Mouse (Mus musculus): Measurements from ENCODE around the gene Dgat2. TPM values are rescaled to one million over a fixed set of nuclear protein-coding genes. Genes with fewer than 3 reads are reported as not detected.

Gene Dgat2
- polyA plus RNA-seq, 1 experiment from 2014 or later, result 43.4 TPM

DNA sequence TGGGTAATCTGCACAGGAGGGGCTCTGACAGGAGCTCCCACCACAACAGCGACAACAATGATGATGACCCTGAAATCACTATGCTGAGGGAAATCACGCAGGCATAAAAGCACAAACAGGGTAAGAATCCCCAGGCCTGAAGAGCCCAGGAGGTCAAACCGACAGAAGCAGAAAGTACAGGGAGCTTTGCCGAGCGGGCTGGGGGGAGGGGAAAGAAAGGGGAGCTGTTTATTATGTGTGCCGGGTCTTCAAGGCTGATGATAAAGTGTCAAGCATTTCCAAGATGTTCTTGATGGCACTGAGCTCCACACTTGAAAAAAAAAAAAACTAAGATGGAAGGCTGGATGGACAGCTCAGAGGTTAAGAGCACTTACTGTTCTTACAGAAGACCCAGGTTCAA, 45.7 kb downstream of the Dgat2 start:
- Histone ChIP-seq H3K4me1 (ENCODE audit: insufficient read depth, low read length) (peaks cover 27% of the 10 kb centered on the region), H3K36me3 (ENCODE audit: insufficient read depth, low read length) (peaks cover 3% of the 10 kb centered on the region; the same call in 1 of the 2 replicates), H3K9ac (replicated peaks; ENCODE audit: low read length) (no peak overlapping the region), H3K4me3 (ENCODE audit: low read length) (no peak overlapping the region), H3K27me3 (ENCODE audit: insufficient read depth, low read length) (no peaks in the 10 kb centered on the region), H3K27ac (ENCODE audit: low read length) (no peak overlapping the region), H3K4me2 (replicated peaks; ENCODE audit: low read depth, low read length) (no peak overlapping the region), H3K9me3 (ENCODE audit: low read length) (0 out of 2 replicates have a peak, but pooled peaks cover 3% of the 10 kb centered on the region)
- ATAC-seq (ENCODE audit: low FRiP score, low TSS enrichment), result no peak
- 48% methylated on average over 6 of the region's 6 CpGs for WGBS

DNA sequence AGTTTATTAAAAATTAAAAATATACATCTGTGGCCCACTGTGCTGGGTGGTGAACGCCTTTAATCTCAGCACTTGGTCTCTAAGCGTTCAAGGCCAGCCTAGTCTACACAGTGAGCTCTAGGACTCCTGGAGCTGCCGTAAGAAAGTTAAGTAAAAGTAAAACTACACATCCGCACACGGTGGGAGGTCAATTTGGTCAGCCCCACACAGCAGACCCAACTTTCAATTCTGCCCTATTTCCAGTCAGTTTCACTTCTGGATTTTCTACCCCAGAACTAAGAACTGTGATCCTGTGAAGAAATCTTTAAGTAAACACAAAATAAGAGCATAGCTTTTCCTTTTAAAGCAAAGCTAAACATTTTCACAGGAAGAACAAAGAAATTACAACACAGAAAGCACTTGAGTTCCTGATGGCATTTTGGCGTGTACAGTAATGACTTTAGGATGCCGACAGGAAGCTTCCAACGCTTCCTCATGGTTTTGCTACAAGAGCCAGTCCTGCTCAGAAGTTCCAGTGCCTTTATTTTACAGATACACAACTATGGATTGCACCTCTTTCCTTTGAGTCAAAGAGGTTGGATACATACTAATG, 48.6 kb downstream of the Dgat2 start:
- Histone ChIP-seq H3K36me3 (ENCODE audit: insufficient read depth, low read length) (peaks cover 3% of the 10 kb centered on the region; the same call in 1 of the 2 replicates), H3K9ac (replicated peaks; ENCODE audit: low read length) (no peak overlapping the region), H3K4me3 (ENCODE audit: low read length) (no peak overlapping the region), H3K27ac (ENCODE audit: low read length) (peak overlapping the region; percentile 58), H3K9me3 (ENCODE audit: low read length) (0 out of 2 replicates have a peak, but pooled peaks cover 3% of the 10 kb centered on the region), H3K4me1 (ENCODE audit: insufficient read depth, low read length) (peaks cover 23% of the 10 kb centered on the region), H3K4me2 (replicated peaks; ENCODE audit: low read depth, low read length) (no peak overlapping the region), H3K27me3 (ENCODE audit: insufficient read depth, low read length) (no peaks in the 10 kb centered on the region)
- ATAC-seq (ENCODE audit: low FRiP score, low TSS enrichment), result no peak
- WGBS, result 84% methylated on average over 8 of the region's 8 CpGs

DNA sequence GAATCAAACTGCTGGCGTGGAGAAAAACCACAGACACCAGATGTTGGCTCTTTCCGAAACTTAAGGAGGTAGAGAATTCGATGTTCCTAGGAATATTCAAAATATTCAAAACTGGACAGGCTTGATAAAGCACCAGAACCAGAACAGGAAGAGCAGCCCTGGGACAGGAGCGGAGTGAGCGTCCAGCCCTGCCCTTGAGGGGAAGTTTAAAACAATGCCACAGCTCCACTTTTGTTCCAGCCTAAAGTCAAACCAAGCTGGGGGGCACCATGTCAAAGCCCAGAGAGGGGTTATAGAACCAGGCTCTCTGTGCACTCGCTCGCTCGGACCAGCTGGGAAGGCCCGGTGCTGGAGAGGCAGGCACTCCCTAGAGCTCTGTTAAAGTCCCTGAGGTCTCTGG, 49.9 kb downstream of the Dgat2 start:
- 74% methylated on average over 9 of the region's 9 CpGs for WGBS
- 0 out of 2 replicates have a peak, but pooled peaks cover 3% of the 10 kb centered on the region for H3K9me3 ChIP-seq (ENCODE audit: low read length)
- ATAC-seq (ENCODE audit: low FRiP score, low TSS enrichment), result no peak
- peaks cover 36% of the 10 kb centered on the region for H3K4me1 ChIP-seq (ENCODE audit: insufficient read depth, low read length)
- no peak overlapping the region for H3K4me3 ChIP-seq (ENCODE audit: low read length)
- H3K27me3 ChIP-seq (ENCODE audit: insufficient read depth, low read length), result no peaks in the 10 kb centered on the region
- no peak overlapping the region for H3K9ac ChIP-seq (replicated peaks; ENCODE audit: low read length)
- peaks cover 3% of the 10 kb centered on the region; the same call in 1 of the 2 replicates for H3K36me3 ChIP-seq (ENCODE audit: insufficient read depth, low read length)
- peak overlapping the region; percentile 63 for H3K27ac ChIP-seq (ENCODE audit: low read length)
- H3K4me2 ChIP-seq (replicated peaks; ENCODE audit: low read depth, low read length), result peak overlapping the region; percentile 24; the same call in 1 of the 2 replicates

DNA sequence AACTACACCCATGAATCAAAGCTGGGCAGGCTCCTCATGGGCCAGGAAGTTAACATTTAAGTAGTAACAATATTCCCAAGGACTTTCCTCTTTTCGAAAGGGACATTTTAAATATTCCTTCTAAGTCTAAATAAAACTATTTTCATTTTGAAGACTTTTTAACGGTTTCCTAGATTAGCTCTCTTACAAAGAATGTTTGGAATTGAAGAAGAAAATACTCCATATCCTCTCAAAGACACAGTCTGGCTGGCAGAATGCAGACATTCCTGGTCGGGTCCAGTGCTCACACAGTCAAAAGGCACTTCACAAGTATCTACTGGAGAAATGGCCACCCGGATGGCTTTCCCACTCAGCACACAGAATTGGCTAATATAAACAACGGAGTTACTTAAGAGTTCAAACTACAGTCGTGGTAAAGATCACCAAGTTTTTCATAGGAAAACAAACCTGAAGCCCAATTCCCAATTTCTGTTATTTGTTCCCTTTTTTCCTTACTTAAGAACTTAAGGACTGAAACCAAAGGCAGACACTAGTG, 50.6 kb downstream of the Dgat2 start:
- Histone ChIP-seq H3K27me3 (ENCODE audit: insufficient read depth, low read length) (no peaks in the 10 kb centered on the region), H3K36me3 (ENCODE audit: insufficient read depth, low read length) (peaks cover 3% of the 10 kb centered on the region; the same call in 1 of the 2 replicates), H3K4me2 (replicated peaks; ENCODE audit: low read depth, low read length) (no peak overlapping the region; the same call in 1 of the 2 replicates), H3K27ac (ENCODE audit: low read length) (peak overlapping the region; percentile 63), H3K4me3 (ENCODE audit: low read length) (no peak overlapping the region), H3K9me3 (ENCODE audit: low read length) (0 out of 2 replicates have a peak, but pooled peaks cover 3% of the 10 kb centered on the region), H3K9ac (replicated peaks; ENCODE audit: low read length) (no peak overlapping the region), H3K4me1 (ENCODE audit: insufficient read depth, low read length) (peaks cover 40% of the 10 kb centered on the region)
- WGBS, result 38% methylated on average over 6 of the region's 6 CpGs
- ATAC-seq (ENCODE audit: low FRiP score, low TSS enrichment), result no peak

DNA sequence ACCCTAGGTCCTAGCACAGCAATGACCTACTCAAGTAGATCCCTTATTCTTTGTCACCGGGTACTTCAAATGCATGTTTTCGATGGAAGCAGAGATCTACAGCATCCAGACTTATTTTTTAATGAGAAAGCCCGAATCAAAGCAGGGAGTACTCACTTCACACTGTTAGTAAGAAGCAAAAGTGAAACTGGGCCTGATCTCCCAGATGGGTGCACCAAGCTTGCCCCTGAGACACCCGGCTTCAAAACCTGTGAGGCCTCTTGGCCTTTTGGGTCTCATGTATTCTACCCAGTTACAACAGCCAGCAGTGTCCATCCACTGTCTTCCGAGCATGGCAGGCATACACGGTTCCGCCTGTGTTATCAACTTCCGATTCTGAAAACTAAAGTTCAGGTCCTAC, 53.6 kb downstream of the Dgat2 start:
- H3K27ac ChIP-seq (ENCODE audit: low read length), result no peak overlapping the region
- WGBS, result 88% methylated on average over 8 of the region's 8 CpGs

DNA sequence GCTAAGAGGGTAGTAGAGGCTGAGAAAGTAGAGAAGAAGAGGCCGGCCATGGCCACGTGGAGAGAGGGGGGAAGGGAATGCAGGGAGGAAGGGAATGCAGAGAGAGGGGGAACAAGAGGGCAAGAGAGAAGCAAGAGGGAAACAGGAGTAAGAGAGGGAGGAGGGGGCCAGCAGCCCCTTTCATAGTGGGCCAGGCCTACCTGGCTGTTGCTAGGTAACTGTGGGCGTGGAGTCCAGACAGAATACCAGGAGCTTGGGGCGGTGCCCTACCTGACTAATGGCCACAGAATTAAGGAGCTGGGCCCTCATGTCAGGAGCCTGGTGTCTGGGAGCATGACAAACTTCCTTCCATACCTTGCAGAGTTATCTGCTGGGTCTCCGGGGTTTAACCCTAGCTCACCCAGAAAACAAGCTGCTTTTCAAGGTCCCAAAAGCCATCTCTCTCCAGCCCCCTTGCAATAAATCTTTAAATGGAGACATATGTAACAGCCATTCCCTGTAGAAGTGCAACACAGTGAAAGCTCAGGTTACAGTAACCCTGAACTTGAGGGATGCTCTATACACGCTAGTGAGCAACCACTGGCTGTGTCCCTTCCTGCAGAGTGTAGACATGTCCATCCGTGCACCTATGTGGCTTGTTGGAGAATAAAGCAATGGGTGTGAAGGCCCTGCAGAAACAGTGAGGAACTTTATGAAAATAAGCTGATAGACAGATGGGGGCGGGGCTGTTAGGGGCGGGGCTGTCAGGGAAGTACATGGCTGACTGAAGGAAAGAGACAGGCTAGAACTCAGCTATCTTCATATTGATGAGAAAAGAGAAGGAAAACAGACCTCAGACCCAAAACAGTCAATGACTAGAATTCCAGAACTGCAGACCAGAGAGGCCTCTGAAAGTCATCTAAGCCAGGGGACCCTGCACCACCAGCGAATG, 54.2 kb downstream of the Dgat2 start:
- peaks cover 39% of the 10 kb centered on the region for H3K4me1 ChIP-seq (ENCODE audit: insufficient read depth, low read length)
- H3K27me3 ChIP-seq (ENCODE audit: insufficient read depth, low read length), result no peaks in the 10 kb centered on the region
- H3K9ac ChIP-seq (replicated peaks; ENCODE audit: low read length), result 0 out of 2 replicates have a peak overlapping the region, but pooled peaks have one; percentile 52
- no peaks in the 10 kb centered on the region for H3K36me3 ChIP-seq (ENCODE audit: insufficient read depth, low read length)
- peak overlapping the region; percentile 4; the same call in 1 of the 2 replicates for H3K4me2 ChIP-seq (replicated peaks; ENCODE audit: low read depth, low read length)
- WGBS, result 25% methylated on average over 10 of the region's 10 CpGs
- H3K9me3 ChIP-seq (ENCODE audit: low read length), result no peaks in the 10 kb centered on the region
- H3K27ac ChIP-seq (ENCODE audit: low read length), result peak overlapping the region; percentile 76
- ATAC-seq (ENCODE audit: low FRiP score, low TSS enrichment), result peak; percentile 80
- no peak overlapping the region for H3K4me3 ChIP-seq (ENCODE audit: low read length)

More for the DNA sequence above, 53.6 kb downstream of the Dgat2 start:
- H3K9me3 ChIP-seq (ENCODE audit: low read length), result no peaks in the 10 kb centered on the region
- H3K4me1 ChIP-seq (ENCODE audit: insufficient read depth, low read length), result peaks cover 39% of the 10 kb centered on the region
- H3K4me2 ChIP-seq (replicated peaks; ENCODE audit: low read depth, low read length), result no peak overlapping the region
- H3K36me3 ChIP-seq (ENCODE audit: insufficient read depth, low read length), result no peaks in the 10 kb centered on the region
- H3K4me3 ChIP-seq (ENCODE audit: low read length), result no peak overlapping the region
- H3K27me3 ChIP-seq (ENCODE audit: insufficient read depth, low read length), result no peaks in the 10 kb centered on the region
- ATAC-seq (ENCODE audit: low FRiP score, low TSS enrichment), result no peak
- no peak overlapping the region for H3K9ac ChIP-seq (replicated peaks; ENCODE audit: low read length)

DNA sequence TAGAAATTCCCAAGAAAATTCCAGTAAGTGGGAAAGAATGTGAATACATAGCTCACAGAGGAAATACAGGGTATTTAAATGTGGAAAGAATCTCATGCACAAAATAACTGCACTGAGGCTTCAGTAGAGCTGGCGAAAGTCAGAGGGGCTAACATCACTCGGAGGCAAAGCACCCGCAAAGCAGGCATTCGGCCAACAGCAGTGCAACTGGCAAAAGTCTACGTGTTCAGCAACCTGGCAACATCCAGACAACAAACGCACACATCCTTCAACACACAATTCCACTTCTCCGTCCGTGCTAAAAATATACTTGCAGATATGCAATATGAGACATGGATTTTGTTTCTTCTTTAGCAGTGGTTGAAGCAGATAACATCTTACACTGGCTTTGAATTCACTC, 56.5 kb downstream of the Dgat2 start:
- Histone ChIP-seq H3K4me3 (ENCODE audit: low read length) (no peak overlapping the region), H3K36me3 (ENCODE audit: insufficient read depth, low read length) (no peaks in the 10 kb centered on the region), H3K27me3 (ENCODE audit: insufficient read depth, low read length) (no peaks in the 10 kb centered on the region), H3K27ac (ENCODE audit: low read length) (no peak overlapping the region), H3K4me1 (ENCODE audit: insufficient read depth, low read length) (peaks cover 34% of the 10 kb centered on the region), H3K4me2 (replicated peaks; ENCODE audit: low read depth, low read length) (no peak overlapping the region), H3K9ac (replicated peaks; ENCODE audit: low read length) (no peak overlapping the region), H3K9me3 (ENCODE audit: low read length) (no peaks in the 10 kb centered on the region)
- WGBS, result 82% methylated on average over 8 of the region's 8 CpGs
- ATAC-seq (ENCODE audit: low FRiP score, low TSS enrichment), result no peak

DNA sequence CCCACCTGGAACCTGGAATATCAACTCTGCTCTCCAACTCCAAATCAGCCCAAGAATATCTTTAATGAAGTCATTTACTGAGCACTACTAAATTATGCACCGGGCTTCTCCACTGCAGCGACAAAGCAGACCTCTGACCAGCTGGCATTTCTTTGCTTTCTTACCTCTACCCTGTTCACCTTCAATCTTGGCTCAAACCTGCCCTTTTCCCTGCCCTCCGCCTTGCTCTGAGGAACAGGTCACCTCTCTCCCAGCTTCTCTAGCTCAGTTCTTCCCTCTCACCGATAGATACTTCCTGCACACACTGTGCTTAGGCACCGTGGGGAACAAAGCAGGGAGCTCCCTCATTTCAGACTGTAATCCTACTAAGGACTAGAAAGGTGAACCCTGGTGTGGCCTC, 59.9 kb downstream of the Dgat2 start:
- peaks cover 12% of the 10 kb centered on the region for H3K4me1 ChIP-seq (ENCODE audit: insufficient read depth, low read length)

DNA sequence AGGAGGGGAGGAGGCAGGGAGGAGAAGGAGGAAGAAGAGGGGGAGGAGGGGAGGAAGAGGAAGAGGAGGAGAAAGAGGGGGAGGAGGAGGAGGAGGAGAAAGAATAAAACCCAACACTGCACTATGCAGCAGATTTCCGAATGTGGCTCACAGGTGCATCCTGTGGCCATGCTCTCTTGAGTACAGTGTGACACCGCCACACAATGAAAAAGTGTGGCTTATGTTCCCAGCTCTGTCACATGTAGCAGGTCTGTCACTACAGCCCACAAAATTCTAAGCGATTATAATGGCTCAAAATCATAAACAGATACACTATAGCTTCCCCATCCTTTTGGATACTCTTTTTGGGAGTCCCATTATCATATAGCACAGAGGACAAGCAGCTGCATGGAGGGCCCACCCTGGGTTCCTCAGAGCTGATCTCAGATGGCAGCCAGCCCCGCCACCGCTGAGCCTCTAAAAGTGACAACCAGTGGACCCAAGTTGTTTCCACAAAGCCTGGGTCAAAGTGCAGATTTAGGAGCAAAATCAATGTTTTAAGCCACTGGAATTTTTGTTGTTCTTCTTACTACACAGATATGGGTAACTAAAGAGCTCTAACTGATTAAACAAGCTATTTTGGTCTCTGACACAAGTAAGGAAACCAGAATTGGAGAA, 61.5 kb downstream of the Dgat2 start:
- Histone ChIP-seq H3K9ac (replicated peaks; ENCODE audit: low read length) (no peak overlapping the region), H3K27me3 (ENCODE audit: insufficient read depth, low read length) (no peaks in the 10 kb centered on the region), H3K9me3 (ENCODE audit: low read length) (no peaks in the 10 kb centered on the region), H3K27ac (ENCODE audit: low read length) (no peak overlapping the region), H3K4me1 (ENCODE audit: insufficient read depth, low read length) (0 out of 2 replicates have a peak, but pooled peaks cover 6% of the 10 kb centered on the region), H3K36me3 (ENCODE audit: insufficient read depth, low read length) (0 out of 2 replicates have a peak, but pooled peaks cover 5% of the 10 kb centered on the region), H3K4me2 (replicated peaks; ENCODE audit: low read depth, low read length) (no peak overlapping the region), H3K4me3 (ENCODE audit: low read length) (no peak overlapping the region)
- 0 out of 2 replicates have a peak, but pooled peaks have one; percentile 42 for ATAC-seq (ENCODE audit: low FRiP score, low TSS enrichment)
- 79% methylated on average over 5 of the region's 5 CpGs for WGBS

More for the DNA sequence above, 59.9 kb downstream of the Dgat2 start:
- no peaks in the 10 kb centered on the region for H3K9me3 ChIP-seq (ENCODE audit: low read length)
- no peak overlapping the region for H3K4me2 ChIP-seq (replicated peaks; ENCODE audit: low read depth, low read length)
- no peak overlapping the region for H3K4me3 ChIP-seq (ENCODE audit: low read length)
- no peaks in the 10 kb centered on the region for H3K27me3 ChIP-seq (ENCODE audit: insufficient read depth, low read length)
- H3K27ac ChIP-seq (ENCODE audit: low read length), result no peak overlapping the region
- WGBS, result 67% methylated on average over 5 of the region's 5 CpGs
- ATAC-seq (ENCODE audit: low FRiP score, low TSS enrichment), result no peak
- no peaks in the 10 kb centered on the region for H3K36me3 ChIP-seq (ENCODE audit: insufficient read depth, low read length)
- no peak overlapping the region for H3K9ac ChIP-seq (replicated peaks; ENCODE audit: low read length)

Data from kidney, embryonic 16.5 days (tissue).